Mouse (Mus musculus): ENCODE measurements around the gene Mios. TPM values are rescaled to one million over a fixed set of nuclear protein-coding genes. Genes with fewer than 3 reads are reported as not detected.

Mios gene
- total RNA-seq, 2 experiments from 2014 or later, result 4.8 to 5.6 TPM

GRCm38 (mm10) chr6:8275098-8275497, 66.1 kb downstream of the Mios start:
- ATAC-seq (replicated peaks; ENCODE audit: low FRiP score, poor library complexity, severe bottlenecking), result peak; percentile 67; the same call in 1 of the 2 replicates

DNA sequence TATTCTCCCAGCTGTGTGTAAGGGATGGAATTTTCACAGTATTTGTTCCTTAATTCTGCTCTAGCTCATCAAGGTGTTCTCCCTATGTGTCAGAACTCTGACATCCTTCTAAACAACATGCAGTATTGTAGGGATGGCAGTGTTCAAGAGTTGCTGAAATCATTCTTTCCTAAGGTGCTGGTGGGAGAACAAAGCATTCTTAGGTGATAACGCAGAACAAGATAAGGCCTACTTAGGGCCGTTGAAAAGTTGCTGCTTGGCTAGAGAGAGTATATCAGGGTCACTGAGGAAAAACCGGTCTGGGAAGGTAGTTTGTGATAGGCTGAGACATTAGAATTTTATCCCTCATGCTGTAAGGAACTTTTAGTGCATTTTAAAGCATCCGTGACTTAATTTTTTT, 67.4 kb downstream of the Mios start:
- ATAC-seq (replicated peaks; ENCODE audit: low FRiP score, poor library complexity, severe bottlenecking), result no peak

DNA sequence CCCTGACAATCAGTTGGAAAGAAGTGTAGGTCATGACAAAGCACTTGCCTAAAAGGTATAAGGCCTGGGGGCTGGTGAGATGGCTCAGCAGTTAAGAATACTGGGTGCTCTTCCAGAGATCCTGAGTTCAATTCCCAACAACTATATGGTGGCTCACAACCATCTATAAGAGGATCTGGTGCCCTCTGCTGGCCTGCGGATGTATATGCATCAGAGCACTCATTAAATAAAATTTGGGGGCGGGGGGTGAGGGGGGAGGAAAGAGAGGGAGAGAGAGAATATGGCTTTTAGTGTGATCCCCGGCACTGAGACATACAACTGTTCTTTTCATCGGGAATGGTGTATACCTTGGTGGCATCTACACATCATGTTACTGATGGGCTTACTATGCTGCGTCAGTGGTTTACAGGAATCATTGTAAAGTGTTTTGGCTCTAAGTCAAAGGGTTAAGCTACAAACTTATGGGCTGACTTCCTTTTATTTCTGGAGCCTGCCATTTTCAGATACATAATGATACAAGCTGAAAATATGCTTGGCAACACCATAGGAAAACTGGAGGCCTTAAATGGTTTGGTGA, 69.5 kb downstream of the Mios start:
- 0 out of 2 replicates have a peak, but pooled peaks have one; percentile 41 for ATAC-seq (replicated peaks; ENCODE audit: low FRiP score, poor library complexity, severe bottlenecking)

GRCm38 (mm10) chr6:8283255-8283654, 74.2 kb downstream of the Mios start:
- ATAC-seq (replicated peaks; ENCODE audit: low FRiP score, poor library complexity, severe bottlenecking), result no peak

- no peak for ATAC-seq (replicated peaks; ENCODE audit: low FRiP score, poor library complexity, severe bottlenecking)
Measured at GRCm38 (mm10) chr6:8285401-8285960, 76.5 kb downstream of the Mios start.

Other genes starting within 250 kb of the Mios start
- gene Col28a1, start 16.6 kb upstream of the Mios start, total RNA-seq (2015; ENCODE audit: low replicate concordance), result not detected in 2 replicates
- not detected in 2 replicates for gene Col28a1, start 16.6 kb upstream of the Mios start, total RNA-seq (2017; ENCODE audit: low replicate concordance)
- 39.5 and 71.1 TPM in 2 replicates for gene Rpa3, start 50.0 kb downstream of the Mios start, total RNA-seq (2015; ENCODE audit: low replicate concordance)
- gene Rpa3, start 50.0 kb downstream of the Mios start, total RNA-seq (2017; ENCODE audit: low replicate concordance), result 22.0 and 38.3 TPM in 2 replicates
- 6.5 and 9.0 TPM in 2 replicates for gene Umad1, start 50.1 kb downstream of the Mios start, total RNA-seq (2015; ENCODE audit: low replicate concordance)
- gene Umad1, start 50.1 kb downstream of the Mios start, total RNA-seq (2017; ENCODE audit: low replicate concordance), result 1.8 and 4.9 TPM in 2 replicates
- 2.7 and 6.7 TPM in 2 replicates for gene Gm45062, start 50.2 kb downstream of the Mios start, total RNA-seq (2015; ENCODE audit: low replicate concordance)
- gene Gm45062, start 50.2 kb downstream of the Mios start, total RNA-seq (2017; ENCODE audit: low replicate concordance), result 1.5 and 4.1 TPM in 2 replicates